Mouse (Mus musculus): Measurements from ENCODE around the gene Rasl11a. TPM values are rescaled to one million over a fixed set of nuclear protein-coding genes. Genes with fewer than 3 reads are reported as not detected.

The Rasl11a gene
- 3.0 and 3.1 TPM in 2 replicates for polyA plus RNA-seq (2015; fragmentation: Nextera tagmentation; extraction: Ambion mirVana)

- 2% methylated on average over 36 of the region's 40 CpGs for WGBS (ENCODE audit: insufficient replicate concordance)
- H3K4me3 ChIP-seq (ENCODE audit: low read depth, low read length), result peak within 1 kb of the TSS; percentile 55
Observed at GRCm38 (mm10) chr5:146844945-146845365, at the start of gene Rasl11a. Rasl11a (plus strand) TSS chr5:146845071.

GRCm38 (mm10) chr5:146795728-146796127 lies 49.1 kb upstream of the Rasl11a start:
- Histone ChIP-seq H3K27ac (ENCODE audit: low read depth) (no peak overlapping the region), H3K4me3 (ENCODE audit: low read depth, low read length) (no peak overlapping the region), H3K27me3 (ENCODE audit: insufficient read depth, low read length) (no peaks in the 10 kb centered on the region), H3K4me1 (ENCODE audit: insufficient read depth) (peaks cover 20% of the 10 kb centered on the region), H3K4me2 (ENCODE audit: low read depth, low read length) (no peak overlapping the region), H3K9me3 (ENCODE audit: low read length) (no peaks in the 10 kb centered on the region), H3K9ac (replicated peaks) (no peak overlapping the region), H3K36me3 (replicated peaks; ENCODE audit: insufficient read depth, low read length) (no peaks in the 10 kb centered on the region)
- ATAC-seq (no peak), DNase-seq (no peak)
- 84% methylated on average over 13 of the region's 13 CpGs for WGBS (ENCODE audit: insufficient replicate concordance)
- TF ChIP-seq EP300 (IDR thresholded peaks at IDR 0.05; ENCODE audit: low read depth), result no peak
- no peak for TF ChIP-seq CTCF (IDR thresholded peaks at IDR 0.05; ENCODE audit: low read depth)

More at GRCm38 (mm10) chr5:146844945-146845365, at the start of gene Rasl11a:
- H3K4me2 ChIP-seq (ENCODE audit: low read depth, low read length), result peak within 1 kb of the TSS; percentile 85
- no peaks in the 10 kb centered on the region for H3K9me3 ChIP-seq (ENCODE audit: low read length)
- no peaks in the 10 kb centered on the region for H3K36me3 ChIP-seq (replicated peaks; ENCODE audit: insufficient read depth, low read length)
- TF ChIP-seq EP300 (IDR thresholded peaks at IDR 0.05; ENCODE audit: low read depth) (no peak), CTCF (IDR thresholded peaks at IDR 0.05; ENCODE audit: low read depth) (peak; percentile 25; the same call in 1 of the 2 replicates)
- DNase-seq, result peak; percentile 76
- peak within 1 kb of the TSS; percentile 51 for H3K9ac ChIP-seq (replicated peaks)
- H3K27me3 ChIP-seq (ENCODE audit: insufficient read depth, low read length), result peaks cover 28% of the 10 kb centered on the region
- H3K4me1 ChIP-seq (ENCODE audit: insufficient read depth), result peaks cover 12% of the 10 kb centered on the region
- peak; percentile 80 for ATAC-seq
- H3K27ac ChIP-seq (ENCODE audit: low read depth), result no peak within 1 kb of the TSS

GRCm38 (mm10) chr5:146798031-146798430 lies 46.8 kb upstream of the Rasl11a start:
- 47% methylated on average over 9 of the region's 9 CpGs for WGBS (ENCODE audit: insufficient replicate concordance)
- DNase-seq, result no peak
- no peaks in the 10 kb centered on the region for H3K36me3 ChIP-seq (replicated peaks; ENCODE audit: insufficient read depth, low read length)

GRCm38 (mm10) chr5:146806004-146806430 lies 38.9 kb upstream of the Rasl11a start:
- peaks cover 4% of the 10 kb centered on the region for H3K9me3 ChIP-seq (ENCODE audit: low read length)
- no peaks in the 10 kb centered on the region for H3K36me3 ChIP-seq (replicated peaks; ENCODE audit: insufficient read depth, low read length)
- H3K4me3 ChIP-seq (ENCODE audit: low read depth, low read length), result no peak overlapping the region
- WGBS (ENCODE audit: insufficient replicate concordance), result 38% methylated on average over 8 of the region's 8 CpGs
- TF ChIP-seq CTCF (IDR thresholded peaks at IDR 0.05; ENCODE audit: low read depth), result no peak
- ATAC-seq (peak; percentile 50), DNase-seq (no peak)
- no peaks in the 10 kb centered on the region for H3K27me3 ChIP-seq (ENCODE audit: insufficient read depth, low read length)
- H3K27ac ChIP-seq (ENCODE audit: low read depth), result peak overlapping the region; percentile 66; the same call in 1 of the 2 replicates
- no peaks in the 10 kb centered on the region for H3K4me1 ChIP-seq (ENCODE audit: insufficient read depth)
- H3K9ac ChIP-seq (replicated peaks), result no peak overlapping the region
- 0 out of 2 replicates have a peak overlapping the region, but pooled peaks have one; percentile 10 for H3K4me2 ChIP-seq (ENCODE audit: low read depth, low read length)

More at GRCm38 (mm10) chr5:146798031-146798430, 46.8 kb upstream of the Rasl11a start:
- TF ChIP-seq CTCF (IDR thresholded peaks at IDR 0.05; ENCODE audit: low read depth) (no peak), EP300 (IDR thresholded peaks at IDR 0.05; ENCODE audit: low read depth) (no peak)
- Histone ChIP-seq H3K27me3 (ENCODE audit: insufficient read depth, low read length) (no peaks in the 10 kb centered on the region), H3K27ac (ENCODE audit: low read depth) (no peak overlapping the region), H3K4me1 (ENCODE audit: insufficient read depth) (peaks cover 9% of the 10 kb centered on the region; the same call in 1 of the 2 replicates), H3K9me3 (ENCODE audit: low read length) (peaks cover 4% of the 10 kb centered on the region), H3K4me3 (ENCODE audit: low read depth, low read length) (no peak overlapping the region), H3K9ac (replicated peaks) (no peak overlapping the region), H3K4me2 (ENCODE audit: low read depth, low read length) (no peak overlapping the region)
- no peak for ATAC-seq

GRCm38 (mm10) chr5:146809951-146810350 lies 34.9 kb upstream of the Rasl11a start:
- DNase-seq, result no peak
- TF ChIP-seq CTCF (IDR thresholded peaks at IDR 0.05; ENCODE audit: low read depth) (no peak), EP300 (IDR thresholded peaks at IDR 0.05; ENCODE audit: low read depth) (no peak)
- Histone ChIP-seq H3K27me3 (ENCODE audit: insufficient read depth, low read length) (no peaks in the 10 kb centered on the region), H3K4me3 (ENCODE audit: low read depth, low read length) (no peak overlapping the region), H3K27ac (ENCODE audit: low read depth) (no peak overlapping the region), H3K4me1 (ENCODE audit: insufficient read depth) (no peaks in the 10 kb centered on the region), H3K4me2 (ENCODE audit: low read depth, low read length) (no peak overlapping the region), H3K9ac (replicated peaks) (no peak overlapping the region), H3K36me3 (replicated peaks; ENCODE audit: insufficient read depth, low read length) (no peaks in the 10 kb centered on the region), H3K9me3 (ENCODE audit: low read length) (no peaks in the 10 kb centered on the region)
- ATAC-seq, result no peak
- 67% methylated on average over 5 of the region's 5 CpGs for WGBS (ENCODE audit: insufficient replicate concordance)

GRCm38 (mm10) chr5:146812866-146813265 lies 32.0 kb upstream of the Rasl11a start:
- Histone ChIP-seq H3K4me2 (ENCODE audit: low read depth, low read length) (no peak overlapping the region), H3K27ac (ENCODE audit: low read depth) (no peak overlapping the region), H3K9me3 (ENCODE audit: low read length) (no peaks in the 10 kb centered on the region), H3K4me3 (ENCODE audit: low read depth, low read length) (no peak overlapping the region), H3K36me3 (replicated peaks; ENCODE audit: insufficient read depth, low read length) (no peaks in the 10 kb centered on the region), H3K9ac (replicated peaks) (no peak overlapping the region), H3K4me1 (ENCODE audit: insufficient read depth) (no peaks in the 10 kb centered on the region), H3K27me3 (ENCODE audit: insufficient read depth, low read length) (no peaks in the 10 kb centered on the region)
- DNase-seq, result no peak
- 85% methylated on average over 5 of the region's 5 CpGs for WGBS (ENCODE audit: insufficient replicate concordance)
- TF ChIP-seq CTCF (IDR thresholded peaks at IDR 0.05; ENCODE audit: low read depth) (no peak), EP300 (IDR thresholded peaks at IDR 0.05; ENCODE audit: low read depth) (no peak)
- ATAC-seq, result no peak

Measured in liver, postnatal 0 days (tissue).